Mouse (Mus musculus) right cerebral cortex, postnatal 25 days (tissue): ENCODE results near the gene Xdh.

Experiments
- DNase-seq: peaks from one replicate; pipeline ENCODE4 v3.0.0; 2022

The Xdh gene

DNA sequence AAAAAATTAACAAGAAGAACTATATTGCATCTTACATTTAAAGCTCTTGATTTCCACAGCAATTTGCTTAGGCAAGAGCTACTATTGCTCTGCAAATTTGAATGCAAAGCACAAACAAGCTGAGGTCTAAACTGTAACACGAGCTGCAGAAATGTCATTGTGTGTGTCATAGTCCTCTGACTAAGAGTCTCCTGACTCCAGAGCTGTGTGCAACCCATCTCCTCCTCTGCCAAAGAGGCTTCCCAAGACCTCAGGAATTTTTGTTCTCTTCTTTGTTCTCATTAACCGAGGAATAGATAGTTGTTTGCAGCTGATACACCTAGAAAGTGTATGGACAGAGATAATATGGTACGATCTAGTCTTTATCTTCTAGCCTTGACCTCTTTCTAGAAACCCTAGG, 8.2 kb downstream of the Xdh start:
- no peak for DNase-seq

DNA sequence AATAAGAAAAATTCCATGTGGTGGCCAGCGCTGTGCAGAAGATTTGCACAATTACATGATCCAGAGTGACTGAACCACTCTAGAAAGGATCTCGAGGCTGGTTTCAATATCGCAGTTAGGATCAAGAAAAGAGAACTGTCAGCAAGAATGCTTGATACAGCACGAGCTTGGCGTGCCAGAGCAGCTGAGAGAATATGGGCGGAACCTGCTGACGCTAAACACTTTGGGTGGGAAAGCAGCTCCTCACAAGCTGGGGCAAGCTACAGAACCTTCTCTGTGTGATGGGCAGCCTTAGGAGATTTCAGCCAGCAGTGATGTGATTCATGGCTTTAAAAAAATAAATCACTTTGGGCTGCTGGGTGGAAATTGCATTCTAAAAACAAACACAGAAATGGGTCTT, 12.9 kb downstream of the Xdh start:
- DNase-seq: no peak

DNA sequence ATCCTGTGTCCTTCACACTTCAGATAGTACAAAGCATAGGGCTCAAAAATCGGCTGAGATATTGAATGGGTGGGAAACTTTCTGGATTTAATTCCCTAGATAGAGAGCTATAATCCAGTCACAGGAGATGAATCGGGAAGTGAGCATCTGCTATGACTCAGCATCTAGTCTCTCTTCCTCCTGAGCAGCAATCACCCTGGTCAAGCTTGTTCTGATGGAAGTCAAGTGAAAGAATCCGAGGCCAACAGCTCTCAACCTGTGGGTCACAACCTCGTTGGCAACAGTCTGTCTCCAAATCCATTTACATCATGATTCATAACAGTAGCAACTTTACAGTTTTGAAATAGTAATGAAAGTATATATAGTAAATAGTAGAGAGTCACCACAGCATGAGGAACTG, 14.8 kb downstream of the Xdh start:
- no peak for DNase-seq

DNA sequence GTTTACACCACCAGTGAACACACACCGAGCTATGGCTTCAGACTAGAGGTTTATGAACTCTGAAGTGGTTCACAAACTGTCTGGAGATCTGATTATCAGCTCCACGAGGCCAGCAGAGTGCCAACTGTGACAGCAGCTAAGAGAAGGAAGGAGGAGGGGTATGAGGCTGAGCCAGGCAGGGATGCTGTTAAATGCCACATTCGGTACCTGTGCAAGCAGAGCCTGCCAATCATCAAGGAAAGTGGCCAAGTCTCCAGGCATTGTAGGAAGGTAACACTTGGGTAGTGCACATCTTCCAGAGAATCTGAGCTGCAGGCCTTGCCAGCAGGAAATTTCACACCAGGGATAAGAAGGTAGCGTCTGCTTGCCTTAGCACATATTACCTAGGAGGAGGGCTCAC, 15.7 kb downstream of the Xdh start:
- DNase-seq: no peak

DNA sequence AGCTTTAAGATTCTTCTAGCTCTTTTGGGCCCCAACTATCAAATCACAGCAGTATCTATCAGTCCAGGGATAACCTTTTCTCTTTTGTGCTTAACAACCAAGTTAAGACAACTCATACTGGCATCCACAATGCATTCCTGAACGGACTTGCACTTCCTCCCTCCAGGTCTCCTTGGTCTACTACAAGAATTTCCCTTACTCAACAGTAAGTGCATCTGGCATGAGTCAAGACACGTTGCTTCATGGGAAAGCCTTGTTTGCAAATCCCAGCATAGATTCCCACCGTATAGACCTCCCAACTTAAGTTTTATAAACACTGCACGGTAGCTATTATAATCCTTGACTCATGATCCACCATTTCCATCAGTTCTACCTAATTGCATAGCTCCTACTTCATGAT, 16.4 kb downstream of the Xdh start:
- no peak for DNase-seq

DNA sequence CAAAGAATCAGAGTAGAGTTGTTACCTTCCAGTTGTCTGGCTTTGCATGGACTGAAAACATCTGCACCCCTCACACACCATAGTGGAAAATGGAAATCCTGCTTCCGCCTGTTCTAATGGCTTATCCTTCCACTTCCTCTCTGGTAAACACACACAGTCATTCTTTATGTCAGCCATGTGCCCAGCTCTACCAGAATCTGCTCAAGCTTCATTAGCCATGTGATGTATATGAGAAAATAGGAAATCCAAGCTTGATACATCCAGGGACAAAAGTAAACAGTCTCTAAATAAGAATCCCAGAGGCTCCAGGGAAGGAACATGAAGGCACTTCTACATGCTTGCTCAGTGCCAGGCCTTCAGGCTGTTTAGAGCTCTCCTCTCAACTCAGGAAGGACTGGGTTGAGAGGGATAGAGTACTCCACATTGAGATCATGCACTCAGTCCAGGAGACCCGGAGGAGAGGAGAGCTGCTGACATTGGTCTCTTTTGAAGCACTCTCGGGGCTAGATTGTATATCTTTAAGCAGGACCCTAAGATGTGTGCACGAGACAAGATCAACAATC, 17.4 kb downstream of the Xdh start:
- DNase-seq: no peak

DNA sequence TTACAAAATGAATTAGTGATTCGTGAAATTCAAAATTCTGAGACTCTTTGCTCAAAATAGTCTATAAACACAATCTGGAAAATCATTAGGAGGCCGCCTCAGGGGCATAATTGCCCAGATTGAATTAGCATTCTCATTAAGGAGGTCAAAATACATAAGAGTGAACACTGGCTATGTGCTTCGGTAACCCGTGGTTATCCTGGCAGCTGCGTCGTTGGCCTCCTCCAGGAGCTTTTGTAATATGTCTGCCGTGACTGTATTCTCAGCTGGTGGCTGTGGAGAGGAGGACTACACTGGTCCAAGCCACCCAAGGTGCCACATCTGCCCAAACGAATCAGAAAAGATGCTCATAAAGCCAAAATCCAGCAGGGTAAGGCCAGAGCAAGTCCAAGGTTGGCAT, 30.5 kb downstream of the Xdh start:
- no peak for DNase-seq

DNA sequence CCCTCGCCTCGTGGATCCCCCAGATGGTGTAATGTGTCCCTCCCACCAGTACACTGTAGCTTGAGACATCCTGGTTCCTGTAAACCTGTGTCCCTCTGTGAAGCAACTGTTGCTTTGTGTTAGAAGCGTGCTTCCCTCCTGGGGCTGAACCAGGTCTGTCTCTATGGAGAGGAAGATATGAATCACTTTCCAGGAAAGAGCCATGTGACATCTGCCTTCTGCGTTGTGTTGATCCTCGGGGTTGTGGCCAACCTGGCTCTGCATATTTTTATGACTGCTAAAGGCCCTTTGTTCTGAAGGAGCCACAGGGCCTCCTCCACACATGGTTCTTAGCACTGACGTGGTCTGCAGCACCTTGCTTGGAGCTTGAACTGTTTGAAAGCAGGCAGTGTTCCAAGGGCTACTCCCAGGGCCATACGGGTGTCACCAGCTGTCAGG, 31.0 kb downstream of the Xdh start:
- no peak for DNase-seq

DNA sequence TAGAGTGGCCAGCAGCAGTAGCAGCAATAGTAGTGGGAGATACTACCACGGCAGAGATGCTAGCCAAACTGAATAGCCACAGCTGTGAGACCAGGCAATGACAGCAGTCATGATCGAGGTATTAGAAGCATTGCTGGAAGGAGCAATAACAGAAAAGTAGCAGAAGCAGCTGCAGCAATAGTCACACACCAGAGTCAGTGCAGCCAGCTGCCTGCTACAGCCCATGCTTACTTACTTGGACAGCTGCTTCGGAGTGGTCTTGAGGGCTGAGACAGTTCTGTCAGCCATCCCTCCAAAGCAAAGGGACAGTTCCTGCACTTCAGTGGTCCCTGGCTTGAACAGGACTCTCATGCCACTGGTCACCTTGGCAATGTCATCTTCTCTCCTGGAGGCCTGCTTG, 31.9 kb downstream of the Xdh start:
- no peak for DNase-seq

DNA sequence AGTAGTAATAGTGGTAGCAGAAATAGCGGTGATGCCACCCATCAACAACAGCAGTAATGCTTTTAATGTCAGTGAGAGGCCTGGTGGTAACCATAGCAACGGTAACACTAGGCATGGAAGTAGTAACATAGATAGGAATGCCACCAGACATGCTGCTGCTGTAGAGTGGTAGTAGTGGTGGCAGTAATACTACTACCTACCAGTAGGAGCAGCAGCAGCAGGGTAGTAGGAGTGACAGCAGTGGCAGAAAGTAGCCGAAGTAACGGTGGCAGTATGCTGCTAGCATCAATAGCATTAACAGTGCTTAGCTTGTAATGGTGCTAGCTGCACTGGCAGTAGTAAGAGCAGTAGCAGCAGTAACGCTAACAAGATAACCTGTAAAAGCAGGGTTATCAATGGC, 32.3 kb downstream of the Xdh start:
- no peak for DNase-seq

DNA sequence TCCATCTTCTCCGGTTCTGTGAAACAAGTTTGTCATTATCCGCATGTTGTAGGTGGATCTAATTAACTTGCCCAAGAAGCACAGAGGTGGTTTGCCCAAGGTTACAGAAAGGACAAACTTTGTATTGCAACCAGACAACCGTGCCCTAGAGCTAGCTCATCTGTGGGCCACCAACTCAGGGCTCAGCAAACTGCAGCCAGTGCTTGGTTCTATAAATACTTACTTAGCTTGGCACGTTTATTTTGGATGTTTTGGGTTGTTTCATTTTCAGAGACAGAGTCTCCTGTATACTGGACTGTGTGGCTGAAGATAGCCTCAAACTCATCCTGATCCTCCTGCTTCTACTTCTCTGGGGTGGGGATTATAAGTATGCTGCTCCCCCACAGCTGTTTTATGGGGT, 35.3 kb downstream of the Xdh start:
- DNase-seq: no peak

DNA sequence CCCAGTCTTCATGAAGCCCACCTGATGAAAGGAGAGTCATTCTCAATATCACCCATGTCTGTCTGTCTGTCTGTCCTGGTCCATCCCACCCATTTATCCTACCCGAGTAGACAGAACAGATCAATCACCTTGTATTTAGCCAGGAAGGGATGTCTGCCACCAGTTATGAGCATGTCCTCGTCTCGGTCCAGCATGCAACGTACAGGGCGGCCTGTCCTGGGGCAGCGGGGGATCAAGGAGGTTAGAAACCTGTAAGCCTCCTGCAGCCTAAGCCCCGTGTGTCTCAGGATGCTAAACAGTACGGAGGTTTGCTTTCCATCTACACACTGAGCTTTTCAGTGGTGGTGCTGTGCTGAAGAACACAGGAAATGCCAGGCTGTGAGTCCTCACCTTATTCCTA, 43.9 kb downstream of the Xdh start:
- DNase-seq: no peak

DNA sequence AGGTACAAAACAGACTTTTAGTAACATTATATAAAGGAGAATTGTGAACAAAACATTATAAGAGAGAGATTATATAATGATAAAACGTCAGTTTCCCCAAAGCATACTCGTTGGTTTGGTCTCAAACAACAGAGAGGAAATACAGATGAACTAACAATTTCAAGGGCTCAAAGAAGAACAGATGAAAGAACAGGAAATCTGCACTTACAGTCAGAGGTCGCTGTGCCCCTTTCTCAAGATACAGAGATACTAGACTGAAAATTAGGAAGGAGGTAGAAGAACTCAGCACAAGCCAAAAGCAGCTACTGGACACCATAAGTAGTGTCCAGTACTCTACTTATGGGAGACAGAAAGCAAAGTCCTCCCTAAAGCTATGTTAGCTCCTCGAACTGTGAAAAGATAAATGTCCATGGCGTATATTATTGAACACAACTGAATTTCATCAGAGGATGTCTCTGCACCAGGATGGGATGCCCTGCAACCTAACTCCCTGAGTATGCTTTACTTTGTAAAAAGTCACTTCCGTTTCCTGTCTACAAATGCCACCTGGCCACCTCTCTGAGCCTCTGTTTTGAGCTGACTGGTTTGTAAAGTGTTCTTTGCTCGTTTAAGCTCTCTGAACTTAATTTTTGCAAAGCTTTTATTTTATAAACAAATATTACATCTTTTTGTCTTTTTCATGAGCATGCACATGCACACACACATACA, 44.8 kb downstream of the Xdh start:
- no peak for DNase-seq

DNA sequence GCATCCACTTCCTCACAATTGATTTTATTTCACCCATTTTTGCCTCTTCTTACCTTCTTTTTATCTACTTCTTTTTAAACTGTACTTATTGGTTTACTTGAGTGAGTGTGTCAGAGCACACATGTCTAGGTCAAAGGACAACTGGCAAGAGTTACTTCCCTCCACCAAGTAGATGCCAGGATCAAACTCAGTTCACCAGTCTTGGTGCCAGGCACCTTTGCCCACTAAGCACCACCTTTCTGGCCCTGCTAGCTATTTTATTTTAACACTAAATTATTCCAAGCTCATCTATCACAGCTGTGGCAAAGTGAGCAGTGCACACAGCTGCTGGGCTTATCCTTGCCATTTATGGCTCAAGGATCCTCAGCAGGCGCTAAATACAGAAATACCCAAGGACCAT, 46.9 kb downstream of the Xdh start:
- DNase-seq: no peak

DNA sequence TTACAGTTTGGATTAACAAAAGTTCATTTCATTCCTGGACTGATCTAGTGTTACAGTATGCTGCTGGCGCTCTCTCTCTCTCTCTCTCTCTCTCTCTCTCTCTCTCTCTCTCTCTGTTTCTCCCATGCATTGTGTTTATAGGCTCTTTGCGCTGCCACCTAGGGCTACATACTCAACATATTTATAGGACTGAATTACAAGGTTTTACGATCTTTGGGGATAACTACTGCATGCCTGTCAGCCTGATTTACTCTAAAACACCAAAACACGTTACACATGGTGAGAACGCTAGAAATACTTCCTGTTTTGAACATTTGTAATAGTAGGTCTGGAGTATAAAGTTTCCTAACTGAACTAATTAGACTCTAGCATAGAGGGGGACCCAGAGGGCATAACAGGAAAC, 47.8 kb downstream of the Xdh start:
- no peak for DNase-seq

DNA sequence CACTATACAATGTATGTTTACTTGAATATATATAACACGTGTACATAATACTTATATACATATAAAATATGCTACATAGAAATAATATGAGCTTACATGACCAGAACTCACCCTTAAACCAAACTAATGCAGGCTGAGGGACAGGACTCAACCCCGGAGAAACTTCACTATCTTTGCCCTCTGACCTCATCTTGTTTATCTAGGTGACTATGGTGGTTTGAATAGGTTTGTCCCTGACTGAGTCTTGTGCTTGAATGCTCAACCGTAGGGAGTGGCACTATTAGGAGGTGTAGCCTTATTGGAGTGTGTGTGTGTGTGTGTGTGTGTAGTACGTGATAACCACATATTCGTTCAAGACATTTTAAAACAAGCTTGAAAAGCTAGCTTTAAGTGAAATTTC, 55.6 kb downstream of the Xdh start:
- no peak for DNase-seq

DNA sequence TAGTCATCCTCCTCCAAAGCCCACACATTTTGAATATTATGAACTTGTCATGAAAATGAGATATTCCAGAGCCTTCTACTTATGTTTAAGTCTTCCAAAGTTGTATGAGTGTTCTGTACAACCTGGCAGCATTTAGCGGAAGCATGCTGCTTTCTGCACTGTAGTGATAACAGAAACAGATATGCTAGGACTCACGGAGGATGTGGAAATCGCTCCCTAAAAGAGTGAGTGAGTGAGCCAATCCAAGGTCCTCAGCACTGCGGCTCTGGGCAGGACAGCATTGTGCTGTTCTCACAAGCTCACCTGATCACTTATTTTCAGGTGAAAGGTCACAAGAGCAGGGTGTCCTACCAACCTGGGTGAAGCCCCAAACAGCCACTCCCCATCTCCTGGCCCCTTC, 56.2 kb downstream of the Xdh start:
- DNase-seq: no peak

DNA sequence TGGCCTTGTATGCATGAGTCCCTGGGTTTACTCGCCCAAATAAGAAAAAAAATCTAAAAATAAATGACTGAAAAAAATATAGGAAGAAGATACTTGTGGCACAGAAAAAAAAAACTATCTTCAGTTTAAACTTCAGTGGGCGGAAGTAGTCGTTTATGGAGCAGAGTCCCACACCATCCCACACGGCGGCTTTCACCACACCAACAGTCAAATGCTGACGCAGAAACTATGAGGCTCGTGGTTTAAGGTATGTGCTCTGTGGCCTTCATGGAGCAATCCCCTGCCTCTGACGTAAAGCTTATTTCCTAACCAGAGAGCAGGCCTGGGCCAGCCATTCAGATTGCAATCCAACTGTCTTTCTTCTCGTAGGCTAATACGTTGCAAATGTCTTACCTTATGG, 56.8 kb downstream of the Xdh start:
- no peak for DNase-seq

DNA sequence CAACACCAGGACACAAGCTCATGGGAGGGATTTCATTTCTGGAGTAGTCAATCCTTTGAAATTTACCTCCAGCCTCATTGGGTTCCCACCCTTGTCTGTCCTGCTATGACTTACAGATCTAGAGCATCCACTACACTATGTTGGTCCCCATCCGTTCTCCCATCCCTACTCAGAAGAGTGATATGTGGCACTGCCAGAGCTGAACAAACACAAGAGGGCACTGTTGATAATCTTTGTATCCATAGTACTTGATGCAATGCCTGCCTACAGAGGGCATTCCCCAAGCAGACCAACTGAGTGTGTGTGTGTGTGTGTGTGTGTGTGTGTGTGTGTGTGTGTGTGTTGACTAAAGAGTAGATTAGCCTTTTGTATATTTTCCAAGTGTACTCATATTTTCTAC, 58.4 kb downstream of the Xdh start:
- DNase-seq: no peak

DNA sequence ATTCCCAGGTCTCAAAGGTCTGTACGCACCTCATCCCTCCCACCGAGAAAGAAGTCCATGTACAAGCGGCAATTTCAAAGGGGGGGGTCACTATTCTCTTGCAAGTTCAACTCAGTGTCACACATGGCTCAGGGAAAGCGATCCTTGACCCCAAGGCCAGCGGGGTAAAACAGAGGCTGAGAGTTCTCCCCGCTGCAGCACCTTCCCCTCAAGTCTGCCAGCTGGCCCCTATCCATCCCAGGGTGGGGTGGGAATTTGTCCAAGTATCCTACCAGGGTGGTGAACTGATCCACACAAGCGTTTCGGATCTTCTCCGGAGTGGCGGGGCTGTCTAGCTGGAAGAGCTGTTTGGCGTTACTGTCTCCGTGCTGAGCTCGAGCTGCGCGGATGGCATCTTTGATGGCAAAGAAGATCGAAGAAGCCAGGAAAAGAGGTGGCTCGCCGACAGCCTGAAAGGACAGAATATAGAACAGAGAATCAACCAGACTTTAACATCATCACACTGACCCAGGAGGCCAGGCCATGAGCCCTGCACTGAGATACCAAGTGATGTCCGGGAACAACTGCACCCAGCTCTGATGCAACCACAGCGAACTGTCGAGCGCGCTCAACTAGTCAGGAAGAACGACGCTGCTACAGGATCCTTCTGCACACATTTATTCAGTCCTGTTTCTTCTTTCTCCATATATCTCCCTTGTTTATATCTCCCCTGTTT, 63.8 kb downstream of the Xdh start:
- no peak for DNase-seq

DNA sequence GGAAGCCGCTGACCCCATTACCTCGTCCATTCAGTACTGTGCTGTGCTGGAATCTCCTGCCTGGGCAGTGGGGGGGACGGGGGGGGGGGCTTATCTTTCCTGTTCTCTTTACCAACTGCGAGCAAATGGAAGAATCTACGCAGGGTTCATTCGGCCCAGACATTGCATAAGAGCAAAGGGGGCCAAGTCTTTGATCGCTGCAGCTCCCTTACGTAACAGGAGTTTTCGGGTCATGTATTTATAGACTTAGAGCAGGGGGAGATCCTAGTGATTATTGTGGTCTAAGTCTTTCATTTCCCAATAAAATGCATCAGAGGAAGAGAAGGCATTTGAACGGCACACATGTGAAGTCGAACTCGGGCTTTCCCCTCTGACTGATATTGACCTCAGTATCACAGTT, 66.7 kb downstream of the Xdh start:
- no peak for DNase-seq

DNA sequence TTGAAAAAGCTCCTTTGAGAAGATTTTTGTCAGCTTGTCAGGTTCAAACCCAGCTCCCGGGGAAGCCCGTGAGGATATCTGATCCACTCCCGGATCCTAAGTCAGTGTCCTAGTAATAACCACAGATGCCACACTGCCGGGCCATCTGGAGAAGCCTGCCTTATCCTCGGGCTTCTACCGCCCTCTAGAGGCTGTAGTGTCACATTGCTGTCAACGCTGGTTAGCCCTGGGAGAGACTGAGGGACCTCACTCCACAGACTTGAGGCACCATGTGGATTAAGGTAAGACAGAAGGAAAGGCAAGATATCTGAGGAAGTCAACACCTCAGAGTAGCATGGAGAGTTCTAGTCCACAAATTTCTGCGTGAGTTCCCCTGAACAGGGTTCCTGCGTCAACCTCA, 67.8 kb downstream of the Xdh start:
- peak; percentile 75 for DNase-seq

DNA sequence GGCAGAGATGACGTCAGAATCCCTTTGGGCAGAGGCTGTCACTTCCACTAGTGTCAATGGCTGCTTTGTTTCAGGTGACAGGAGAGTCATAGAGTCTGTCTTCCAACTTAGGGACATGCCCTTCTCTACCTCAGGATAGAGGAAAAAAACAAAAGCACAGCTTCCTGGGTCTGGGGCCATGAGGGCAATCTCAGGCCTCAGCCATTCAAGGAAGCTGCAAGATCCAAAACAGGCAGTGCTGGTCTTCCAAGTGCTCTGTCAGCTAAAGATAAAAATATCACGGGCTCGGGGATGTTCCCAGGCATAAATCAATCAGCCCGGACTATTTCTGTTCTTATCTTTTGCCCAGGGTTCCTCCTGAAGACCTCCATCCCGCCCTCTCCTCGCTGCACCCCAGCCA, 68.7 kb downstream of the Xdh start:
- DNase-seq: no peak

DNA sequence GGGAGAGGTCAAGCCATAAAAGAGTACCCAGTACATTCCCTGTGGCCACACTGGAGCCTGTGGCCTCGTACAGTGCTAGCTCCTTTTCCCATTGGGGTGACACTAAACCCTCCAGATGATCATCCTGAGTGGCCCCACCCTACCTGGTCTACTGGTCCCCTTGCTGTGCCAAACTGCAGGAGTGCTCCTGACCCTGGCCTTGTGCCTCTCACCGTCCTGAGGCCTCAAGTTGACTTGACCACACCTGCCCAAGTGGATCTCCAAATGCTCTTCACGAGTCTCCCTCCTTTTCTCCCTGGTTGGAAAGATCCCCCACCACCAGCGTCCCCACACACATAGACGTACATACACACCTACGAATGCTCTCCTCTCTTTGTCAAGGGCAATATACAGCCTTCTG, 69.7 kb downstream of the Xdh start:
- DNase-seq: no peak
